Mouse (Mus musculus) spleen, postnatal 36 days (tissue): ENCODE results near the gene Gcnt1.

ENCODE experiments used
- DNase-seq, 2 experiments: peaks; one replicate each; pipeline ENCODE4 v3.0.0; 2022; ENCODE audit warnings: low spot score in 2 of 2, mixed read lengths in 1 of 2

The Gcnt1 gene

GRCm38 (mm10) chr19:17372701-17373100 is at the start of gene Gcnt1:
Gcnt1 (minus strand) TSS chr19:17372844.
- DNase-seq, result no peak

- DNase-seq, result no peak
Measured at GRCm38 (mm10) chr19:17417855-17418254, 45.2 kb upstream of the Gcnt1 start.

- no peak for DNase-seq
Measured at GRCm38 (mm10) chr19:17412915-17413459, 40.3 kb upstream of the Gcnt1 start.

- DNase-seq, result no peak
Measured at GRCm38 (mm10) chr19:17410465-17411065, 37.9 kb upstream of the Gcnt1 start.

- no peak for DNase-seq
Measured at GRCm38 (mm10) chr19:17409351-17409750, 36.7 kb upstream of the Gcnt1 start.

GRCm38 (mm10) chr19:17408591-17408990 is 35.9 kb upstream of the Gcnt1 start:
- DNase-seq, result no peak

- no peak for DNase-seq
Measured at GRCm38 (mm10) chr19:17406823-17407222, 34.2 kb upstream of the Gcnt1 start.

GRCm38 (mm10) chr19:17403175-17403574 is 30.5 kb upstream of the Gcnt1 start:
- no peak for DNase-seq

GRCm38 (mm10) chr19:17400571-17400970 is 27.9 kb upstream of the Gcnt1 start:
- DNase-seq, result no peak

- DNase-seq, result no peak
Measured at GRCm38 (mm10) chr19:17399965-17400364, 27.3 kb upstream of the Gcnt1 start.

GRCm38 (mm10) chr19:17397922-17398321 is 25.3 kb upstream of the Gcnt1 start:
- no peak for DNase-seq

- DNase-seq, result peak; percentile 38 to 46
Measured at GRCm38 (mm10) chr19:17396802-17397201, 24.2 kb upstream of the Gcnt1 start.

- DNase-seq, result peak; percentile 93 to 94
Measured at GRCm38 (mm10) chr19:17393841-17394591, 21.4 kb upstream of the Gcnt1 start, which contains the start of gene Rfk. Rfk (plus strand) TSS chr19:17394043.

- no peak for DNase-seq
Measured at GRCm38 (mm10) chr19:17392866-17393265, 20.2 kb upstream of the Gcnt1 start.

- peak in 1 of 2 experiments; percentile 11 for DNase-seq
Measured at GRCm38 (mm10) chr19:17388404-17388803, 15.8 kb upstream of the Gcnt1 start.

- DNase-seq, result no peak
Measured at GRCm38 (mm10) chr19:17386424-17386823, 13.8 kb upstream of the Gcnt1 start.

- no peak for DNase-seq
Measured at GRCm38 (mm10) chr19:17385426-17385825, 12.8 kb upstream of the Gcnt1 start.

GRCm38 (mm10) chr19:17385022-17385421 is 12.4 kb upstream of the Gcnt1 start:
- no peak for DNase-seq

GRCm38 (mm10) chr19:17382807-17383397 is 10.3 kb upstream of the Gcnt1 start:
- DNase-seq, result no peak

GRCm38 (mm10) chr19:17380549-17380948 is 7.9 kb upstream of the Gcnt1 start:
- no peak for DNase-seq

GRCm38 (mm10) chr19:17378845-17379244 is 6.2 kb upstream of the Gcnt1 start:
- no peak for DNase-seq

- no peak for DNase-seq
Measured at GRCm38 (mm10) chr19:17369581-17369980, 3.1 kb downstream of the Gcnt1 start.

- no peak for DNase-seq
Measured at GRCm38 (mm10) chr19:17368557-17368956, 4.1 kb downstream of the Gcnt1 start.
